Mouse (Mus musculus) central nervous system, embryonic 14 days (tissue): ENCODE data around the gene Fgf4. TPM values are rescaled to one million over a fixed set of nuclear protein-coding genes. Genes with fewer than 3 reads are reported as not detected.

Experiments
- polyA plus RNA-seq: library from polyadenylated mRNA; depleted of rRNA; stranded (reverse); fragments of >200 nt; gene quantifications from 2 replicates; pipeline ENCODE4 v1.2.3, GENCODE M21; 2012; rRNA removed

Fgf4 gene
- 0.05 TPM in 1 of 2 replicates, not detected in the other for polyA plus RNA-seq

GRCm38 (mm10) chr7:144847067-144847466 lies at the start of gene Fgf4:
Gene Fgf4, plus strand, starts transcription at chr7:144847367.

GRCm38 (mm10) chr7:144837891-144838488 lies 9.2 kb upstream of the Fgf4 start, which contains the start of gene Fgf3:
Gene Fgf3, plus strand, starts transcription at chr7:144838083.

GRCm38 (mm10) chr7:144896294-144897218 lies 49.4 kb downstream of the Fgf4 start, which contains the start of gene Fgf15:
Gene Fgf15, plus strand, starts transcription at chr7:144896531.

Other genes starting within 250 kb of the Fgf4 start
- gene Ano1, start 95.4 kb upstream of the Fgf4 start, polyA plus RNA-seq: 10.5 and 11.8 TPM in 2 replicates
- gene Fgf3, start 9.3 kb upstream of the Fgf4 start, polyA plus RNA-seq: 5.8 and 12.6 TPM in 2 replicates
- 18.3 and 20.3 TPM in 2 replicates for gene Fgf15, start 49.2 kb downstream of the Fgf4 start, polyA plus RNA-seq
- gene LTO1, start 67.7 kb downstream of the Fgf4 start, polyA plus RNA-seq: 60.9 and 67.2 TPM in 2 replicates
- 52.5 and 61.6 TPM in 2 replicates for gene Ccnd1, start 92.6 kb downstream of the Fgf4 start, polyA plus RNA-seq